Mouse (Mus musculus): ENCODE results near the gene Hba-x. TPM values are rescaled to one million over a fixed set of nuclear protein-coding genes. Genes with fewer than 3 reads are reported as not detected.
"Not testable (repeated sequence)": the region's sequence is repeated elsewhere in the genome, so short reads cannot be mapped to it uniquely, and the experiment has no call there.

Gene Hba-x
- total RNA-seq, 2 experiments from 2014 or later: not detected

GRCm38 (mm10) chr11:32250880-32251763, 25.1 kb upstream of the Hba-x start:
- DNase-seq: no peak

- DNase-seq: no peak
Measured at GRCm38 (mm10) chr11:32253121-32253520, 23.1 kb upstream of the Hba-x start.

GRCm38 (mm10) chr11:32256146-32256545, 20.1 kb upstream of the Hba-x start:
- DNase-seq: no peak

- no peak for DNase-seq
Measured at GRCm38 (mm10) chr11:32256566-32256965, 19.6 kb upstream of the Hba-x start.

- no peak for DNase-seq
Measured at GRCm38 (mm10) chr11:32262674-32263415, 13.4 kb upstream of the Hba-x start.

- no peak for DNase-seq
Measured at GRCm38 (mm10) chr11:32265117-32265738, 11.0 kb upstream of the Hba-x start.

- no peak for DNase-seq
Measured at GRCm38 (mm10) chr11:32266194-32266593, 10.0 kb upstream of the Hba-x start.

- no peak for DNase-seq
Measured at GRCm38 (mm10) chr11:32266776-32267175, 9.4 kb upstream of the Hba-x start.

- peak; percentile 96 for DNase-seq
Measured at GRCm38 (mm10) chr11:32267188-32267884, 8.9 kb upstream of the Hba-x start, which contains the start of gene Nprl3. TSS of gene Nprl3 (minus strand) at chr11:32267707.

- no peak for DNase-seq
Measured at GRCm38 (mm10) chr11:32267964-32268363, 8.2 kb upstream of the Hba-x start.

GRCm38 (mm10) chr11:32268952-32269351, 7.2 kb upstream of the Hba-x start:
- no peak for DNase-seq

GRCm38 (mm10) chr11:32271178-32271577, 5.0 kb upstream of the Hba-x start:
- no peak for DNase-seq

GRCm38 (mm10) chr11:32277736-32278457, 1.7 kb downstream of the Hba-x start:
- DNase-seq: no peak

- no peak for DNase-seq
Measured at GRCm38 (mm10) chr11:32278458-32278957, 2.3 kb downstream of the Hba-x start.

- no peak for DNase-seq
Measured at GRCm38 (mm10) chr11:32280646-32281045, 4.4 kb downstream of the Hba-x start.

- no peak for DNase-seq
Measured at GRCm38 (mm10) chr11:32281416-32282144, 5.4 kb downstream of the Hba-x start.

GRCm38 (mm10) chr11:32283091-32283777, 7.0 kb downstream of the Hba-x start, which contains the start of gene Hba-a1:
TSS of gene Hba-a1 (plus strand) at chr11:32283511.
- not testable (repeated sequence) for DNase-seq

- DNase-seq: not testable (repeated sequence)
Measured at GRCm38 (mm10) chr11:32284582-32284981, 8.4 kb downstream of the Hba-x start.

GRCm38 (mm10) chr11:32285031-32285775, 9.0 kb downstream of the Hba-x start:
- DNase-seq: no peak
